Mouse (Mus musculus): ENCODE results near the gene Ctsc. TPM values are rescaled to one million over a fixed set of nuclear protein-coding genes. Genes with fewer than 3 reads are reported as not detected.
A peak's percentile ranks its signal among the peaks of the same experiment; 100 is the strongest.

Ctsc gene
- total and polyA plus RNA-seq, 3 experiments, result 14.2 to 38.5 (median 27.5) TPM

GRCm38 (mm10) chr7:88319414-88320140, 41.7 kb downstream of the Ctsc start:
- no peak overlapping the region for H3K9ac ChIP-seq (ENCODE audit: low read depth, low read length)
- H3K79me2 ChIP-seq (replicated peaks; ENCODE audit: control insufficient read depth, insufficient read depth, low read length), result no peaks in the 10 kb centered on the region
- DNase-seq, result no peak
- no peaks in the 10 kb centered on the region; the same call in 1 of the 2 replicates for H3K4me1 ChIP-seq (ENCODE audit: control insufficient read depth, insufficient read depth, low read length)
- intact Hi-C loops (cut with DNase I), result no loop called here
- no peaks in the 10 kb centered on the region for H3K36me3 ChIP-seq (ENCODE audit: control insufficient read depth, insufficient read depth, low read length)
- WGBS, result 84% methylated on average over 3 of the region's 3 CpGs
- no peaks in the 10 kb centered on the region for H3K27me3 ChIP-seq (ENCODE audit: control insufficient read depth, insufficient read depth, low read length)
- TF ChIP-seq POLR2A (IDR thresholded peaks at IDR 0.05; ENCODE audit: insufficient read depth, low read depth, low read length) (no peak), CTCF (IDR thresholded peaks at IDR 0.05) (no peak), EP300 (IDR thresholded peaks at IDR 0.05; ENCODE audit: insufficient read depth, low read depth, low read length) (no peak)
- no peak overlapping the region for H3K4me3 ChIP-seq
- H3K27ac ChIP-seq, result no peak overlapping the region

- intact Hi-C loops (cut with DNase I), result no loop called here
- WGBS, result 61% methylated on average over 12 of the region's 12 CpGs
- Histone ChIP-seq H3K4me3 (no peak overlapping the region), H3K27me3 (ENCODE audit: control insufficient read depth, insufficient read depth, low read length) (no peaks in the 10 kb centered on the region), H3K9ac (ENCODE audit: low read depth, low read length) (no peak overlapping the region), H3K27ac (no peak overlapping the region), H3K36me3 (ENCODE audit: control insufficient read depth, insufficient read depth, low read length) (no peaks in the 10 kb centered on the region), H3K79me2 (replicated peaks; ENCODE audit: control insufficient read depth, insufficient read depth, low read length) (no peaks in the 10 kb centered on the region), H3K4me1 (ENCODE audit: control insufficient read depth, insufficient read depth, low read length) (no peaks in the 10 kb centered on the region; the same call in 1 of the 2 replicates)
- DNase-seq, result peak in 1 of 2 experiments; percentile 11
- TF ChIP-seq POLR2A (IDR thresholded peaks at IDR 0.05; ENCODE audit: insufficient read depth, low read depth, low read length) (no peak), CTCF (IDR thresholded peaks at IDR 0.05) (no peak), EP300 (IDR thresholded peaks at IDR 0.05; ENCODE audit: insufficient read depth, low read depth, low read length) (no peak)
Measured at GRCm38 (mm10) chr7:88320628-88321336, 42.9 kb downstream of the Ctsc start.

GRCm38 (mm10) chr7:88322431-88322830, 44.5 kb downstream of the Ctsc start:
- 50% methylated on average over 2 of the region's 2 CpGs for WGBS
- Histone ChIP-seq H3K27ac (no peak overlapping the region), H3K4me1 (ENCODE audit: control insufficient read depth, insufficient read depth, low read length) (no peaks in the 10 kb centered on the region; the same call in 1 of the 2 replicates), H3K27me3 (ENCODE audit: control insufficient read depth, insufficient read depth, low read length) (no peaks in the 10 kb centered on the region), H3K9ac (ENCODE audit: low read depth, low read length) (no peak overlapping the region), H3K36me3 (ENCODE audit: control insufficient read depth, insufficient read depth, low read length) (no peaks in the 10 kb centered on the region), H3K79me2 (replicated peaks; ENCODE audit: control insufficient read depth, insufficient read depth, low read length) (no peaks in the 10 kb centered on the region), H3K4me3 (no peak overlapping the region)
- DNase-seq, result no peak
- TF ChIP-seq POLR2A (IDR thresholded peaks at IDR 0.05; ENCODE audit: insufficient read depth, low read depth, low read length), result no peak
- no peak for TF ChIP-seq EP300 (IDR thresholded peaks at IDR 0.05; ENCODE audit: insufficient read depth, low read depth, low read length)
- no peak for TF ChIP-seq CTCF (IDR thresholded peaks at IDR 0.05)
- intact Hi-C loops (cut with DNase I), result no loop called here

- no peaks in the 10 kb centered on the region for H3K27me3 ChIP-seq (ENCODE audit: control insufficient read depth, insufficient read depth, low read length)
- no peak overlapping the region for H3K27ac ChIP-seq
- no peak for DNase-seq
- intact Hi-C loops (cut with DNase I), result no loop called here
- H3K9ac ChIP-seq (ENCODE audit: low read depth, low read length), result no peak overlapping the region
- H3K4me3 ChIP-seq, result no peak overlapping the region
- no peaks in the 10 kb centered on the region for H3K4me1 ChIP-seq (ENCODE audit: control insufficient read depth, insufficient read depth, low read length)
- H3K79me2 ChIP-seq (replicated peaks; ENCODE audit: control insufficient read depth, insufficient read depth, low read length), result no peaks in the 10 kb centered on the region
- TF ChIP-seq POLR2A (IDR thresholded peaks at IDR 0.05; ENCODE audit: insufficient read depth, low read depth, low read length) (no peak), CTCF (IDR thresholded peaks at IDR 0.05) (no peak), EP300 (IDR thresholded peaks at IDR 0.05; ENCODE audit: insufficient read depth, low read depth, low read length) (no peak)
- H3K36me3 ChIP-seq (ENCODE audit: control insufficient read depth, insufficient read depth, low read length), result no peaks in the 10 kb centered on the region
Measured at GRCm38 (mm10) chr7:88327495-88327894, 49.6 kb downstream of the Ctsc start.

- intact Hi-C loops (cut with DNase I), result no loop called here
- no peaks in the 10 kb centered on the region for H3K27me3 ChIP-seq (ENCODE audit: control insufficient read depth, insufficient read depth, low read length)
- H3K4me1 ChIP-seq (ENCODE audit: control insufficient read depth, insufficient read depth, low read length), result no peaks in the 10 kb centered on the region
- no peaks in the 10 kb centered on the region for H3K79me2 ChIP-seq (replicated peaks; ENCODE audit: control insufficient read depth, insufficient read depth, low read length)
- TF ChIP-seq CTCF (IDR thresholded peaks at IDR 0.05) (peak; percentile 56), EP300 (IDR thresholded peaks at IDR 0.05; ENCODE audit: insufficient read depth, low read depth, low read length) (no peak)
- no peak for DNase-seq
- no peak overlapping the region for H3K9ac ChIP-seq (ENCODE audit: low read depth, low read length)
- H3K4me3 ChIP-seq, result no peak overlapping the region
- H3K27ac ChIP-seq, result no peak overlapping the region
- no peaks in the 10 kb centered on the region for H3K36me3 ChIP-seq (ENCODE audit: control insufficient read depth, insufficient read depth, low read length)
Measured at GRCm38 (mm10) chr7:88343828-88344227, 65.9 kb downstream of the Ctsc start.

GRCm38 (mm10) chr7:88346035-88346434, 68.2 kb downstream of the Ctsc start:
- H3K27ac ChIP-seq, result no peak overlapping the region
- intact Hi-C loops (cut with DNase I), result no loop called here
- H3K36me3 ChIP-seq (ENCODE audit: control insufficient read depth, insufficient read depth, low read length), result no peaks in the 10 kb centered on the region
- H3K9ac ChIP-seq (ENCODE audit: low read depth, low read length), result no peak overlapping the region
- H3K4me1 ChIP-seq (ENCODE audit: control insufficient read depth, insufficient read depth, low read length), result no peaks in the 10 kb centered on the region
- no peak overlapping the region for H3K4me3 ChIP-seq
- no peaks in the 10 kb centered on the region for H3K27me3 ChIP-seq (ENCODE audit: control insufficient read depth, insufficient read depth, low read length)
- no peaks in the 10 kb centered on the region for H3K79me2 ChIP-seq (replicated peaks; ENCODE audit: control insufficient read depth, insufficient read depth, low read length)
- no peak for TF ChIP-seq EP300 (IDR thresholded peaks at IDR 0.05; ENCODE audit: insufficient read depth, low read depth, low read length)
- no peak for TF ChIP-seq CTCF (IDR thresholded peaks at IDR 0.05)
- no peak for TF ChIP-seq POLR2A (IDR thresholded peaks at IDR 0.05; ENCODE audit: insufficient read depth, low read depth, low read length)
- WGBS, result 66% methylated on average over 1 of the region's 1 CpGs
- DNase-seq, result no peak
